Mouse (Mus musculus): ENCODE data around the gene Plcb3. TPM values are rescaled to one million over a fixed set of nuclear protein-coding genes. Genes with fewer than 3 reads are reported as not detected.
A peak's percentile ranks its signal among the peaks of the same experiment; 100 is the strongest.

Gene Plcb3
- polyA plus RNA-seq, 1 experiment from 2014 or later = 20.6 TPM

DNA sequence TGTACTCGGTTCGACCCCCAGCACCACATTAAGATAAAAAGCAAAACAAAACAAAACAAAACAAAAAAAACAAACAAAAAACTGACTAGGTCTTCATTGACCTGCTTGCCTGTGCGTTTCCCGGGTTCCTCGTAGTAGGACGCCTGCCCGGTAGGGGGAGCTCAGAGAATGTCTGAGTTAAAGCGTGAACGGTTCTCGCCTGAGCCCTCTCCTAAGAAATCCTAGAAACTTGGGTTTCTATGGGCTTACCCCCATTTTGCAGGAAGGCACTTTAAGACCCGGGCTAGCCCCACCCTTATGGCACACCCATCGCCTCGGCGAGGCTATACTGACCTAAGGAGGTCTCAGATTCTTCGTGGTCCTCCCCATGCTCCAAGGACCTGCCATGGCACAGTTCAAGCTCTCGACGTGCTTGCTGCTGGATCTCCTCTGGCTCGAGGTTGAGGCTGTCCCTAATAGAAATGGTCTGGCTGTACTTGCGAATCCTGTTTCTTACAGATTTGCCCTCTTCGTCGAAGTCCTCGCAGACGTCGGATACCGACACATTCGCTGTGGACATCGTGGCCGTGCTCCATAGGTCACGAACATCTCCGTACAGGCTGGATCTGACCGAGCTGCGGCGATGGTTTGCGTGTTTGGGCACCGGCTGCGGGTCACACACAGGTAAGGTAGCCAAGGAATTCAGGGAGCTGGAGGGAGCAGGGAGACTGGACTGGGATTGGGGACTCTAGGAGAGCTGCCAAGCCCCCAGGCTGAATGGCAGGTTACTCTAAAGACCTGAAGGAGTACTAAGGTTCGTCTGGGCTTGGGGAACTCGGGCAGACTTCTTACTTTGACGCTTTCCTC lies 51.6 kb downstream of the Plcb3 start:
- Histone ChIP-seq H3K4me1 (replicated peaks; ENCODE audit: control insufficient read depth, insufficient read depth, low read length) (peaks cover 36% of the 10 kb centered on the region), H3K27me3 (replicated peaks; ENCODE audit: control insufficient read depth, insufficient read depth, low read length) (peaks cover 63% of the 10 kb centered on the region), H3K36me3 (ENCODE audit: control insufficient read depth, insufficient read depth, low read length) (no peaks in the 10 kb centered on the region), H3K27ac (ENCODE audit: low read depth, low read length) (no peak overlapping the region), H3K9me3 (ENCODE audit: control insufficient read depth, low read length) (no peaks in the 10 kb centered on the region), H3K4me2 (peak overlapping the region; percentile 53), H3K9ac (ENCODE audit: low read depth, low read length) (peak overlapping the region; percentile 10; the same call in 1 of the 2 replicates), H3K4me3 (ENCODE audit: low read depth, low read length) (peak overlapping the region; percentile 29)
- 6% methylated on average over 39 of the region's 39 CpGs for WGBS
- ATAC-seq (replicated peaks; ENCODE audit: low FRiP score) = no peak
- DNase-seq (ENCODE audit: low spot score) = peak; percentile 76

- Histone ChIP-seq H3K27ac (ENCODE audit: low read depth, low read length) (no peak overlapping the region), H3K4me3 (ENCODE audit: low read depth, low read length) (peak overlapping the region; percentile 68; the same call in 1 of the 2 replicates), H3K9ac (ENCODE audit: low read depth, low read length) (peak overlapping the region; percentile 34; the same call in 1 of the 2 replicates), H3K4me2 (peak overlapping the region; percentile 97), H3K9me3 (ENCODE audit: control insufficient read depth, low read length) (no peaks in the 10 kb centered on the region), H3K36me3 (ENCODE audit: control insufficient read depth, insufficient read depth, low read length) (peaks cover 5% of the 10 kb centered on the region; the same call in 1 of the 2 replicates), H3K4me1 (replicated peaks; ENCODE audit: control insufficient read depth, insufficient read depth, low read length) (peaks cover 38% of the 10 kb centered on the region), H3K27me3 (replicated peaks; ENCODE audit: control insufficient read depth, insufficient read depth, low read length) (peaks cover 49% of the 10 kb centered on the region)
- DNase-seq (ENCODE audit: low spot score) = no peak
- no peak for ATAC-seq (replicated peaks; ENCODE audit: low FRiP score)
- 55% methylated on average over 6 of the region's 6 CpGs for WGBS
Observed at GRCm38 (mm10) chr19:6922901-6923735, 53.2 kb downstream of the Plcb3 start.

GRCm38 (mm10) chr19:6921647-6922567 lies 54.4 kb downstream of the Plcb3 start, which contains the start of gene Esrra:
Esrra (minus strand) TSS chr19:6921813.
- Histone ChIP-seq H3K4me2 (peak within 1 kb of the TSS; percentile 97), H3K9ac (ENCODE audit: low read depth, low read length) (peak within 1 kb of the TSS; percentile 74), H3K36me3 (ENCODE audit: control insufficient read depth, insufficient read depth, low read length) (peaks cover 5% of the 10 kb centered on the region; the same call in 1 of the 2 replicates), H3K27me3 (replicated peaks; ENCODE audit: control insufficient read depth, insufficient read depth, low read length) (peaks cover 37% of the 10 kb centered on the region), H3K4me1 (replicated peaks; ENCODE audit: control insufficient read depth, insufficient read depth, low read length) (peaks cover 36% of the 10 kb centered on the region), H3K9me3 (ENCODE audit: control insufficient read depth, low read length) (no peaks in the 10 kb centered on the region), H3K27ac (ENCODE audit: low read depth, low read length) (peak within 1 kb of the TSS; percentile 82), H3K4me3 (ENCODE audit: low read depth, low read length) (peak within 1 kb of the TSS; percentile 68)
- ATAC-seq (replicated peaks; ENCODE audit: low FRiP score) (peak; percentile 94), DNase-seq (ENCODE audit: low spot score) (peak; percentile 100)
- WGBS = under 1% methylated on average over 61 of the region's 66 CpGs

- Histone ChIP-seq H3K4me3 (ENCODE audit: low read depth, low read length) (peak overlapping the region; percentile 68), H3K36me3 (ENCODE audit: control insufficient read depth, insufficient read depth, low read length) (peaks cover 5% of the 10 kb centered on the region; the same call in 1 of the 2 replicates), H3K4me2 (peak overlapping the region; percentile 97), H3K9ac (ENCODE audit: low read depth, low read length) (peak overlapping the region; percentile 74), H3K4me1 (replicated peaks; ENCODE audit: control insufficient read depth, insufficient read depth, low read length) (peaks cover 39% of the 10 kb centered on the region), H3K27ac (ENCODE audit: low read depth, low read length) (peak overlapping the region; percentile 82), H3K27me3 (replicated peaks; ENCODE audit: control insufficient read depth, insufficient read depth, low read length) (peaks cover 28% of the 10 kb centered on the region), H3K9me3 (ENCODE audit: control insufficient read depth, low read length) (no peaks in the 10 kb centered on the region)
- WGBS = 1% methylated on average over 33 of the region's 48 CpGs
- DNase-seq (ENCODE audit: low spot score) (peak; percentile 82), ATAC-seq (replicated peaks; ENCODE audit: low FRiP score) (no peak; the same call in 1 of the 2 replicates)
Observed at GRCm38 (mm10) chr19:6920741-6921636, 55.3 kb downstream of the Plcb3 start.

- peak overlapping the region; percentile 97 for H3K4me2 ChIP-seq
- ATAC-seq (replicated peaks; ENCODE audit: low FRiP score) = no peak
- WGBS = 41% methylated on average over 8 of the region's 8 CpGs
Observed at GRCm38 (mm10) chr19:6919876-6920740, 56.2 kb downstream of the Plcb3 start.

DNA sequence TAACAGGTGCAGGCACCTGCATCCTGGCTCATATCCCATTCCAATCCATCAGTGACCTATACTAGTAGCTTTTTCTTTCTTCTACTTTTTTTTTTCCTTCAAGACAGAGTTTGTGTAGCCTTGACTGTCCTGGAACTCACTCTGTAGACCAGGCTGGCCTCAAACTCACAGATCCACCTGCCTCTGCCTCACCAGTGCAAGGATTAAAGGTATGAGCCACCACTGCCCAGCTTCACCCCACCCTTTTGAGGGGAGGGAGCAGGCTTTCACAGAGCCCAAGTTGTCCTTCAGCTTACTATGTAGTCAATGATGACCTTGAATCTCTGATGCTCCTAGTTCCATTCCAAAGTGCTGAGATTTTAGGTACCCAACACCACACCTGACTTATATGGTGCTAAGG lies 56.8 kb downstream of the Plcb3 start:
- Histone ChIP-seq H3K27ac (ENCODE audit: low read depth, low read length) (no peak overlapping the region), H3K9me3 (ENCODE audit: control insufficient read depth, low read length) (no peaks in the 10 kb centered on the region), H3K27me3 (replicated peaks; ENCODE audit: control insufficient read depth, insufficient read depth, low read length) (peaks cover 13% of the 10 kb centered on the region; the same call in 1 of the 2 replicates), H3K36me3 (ENCODE audit: control insufficient read depth, insufficient read depth, low read length) (peaks cover 5% of the 10 kb centered on the region; the same call in 1 of the 2 replicates), H3K9ac (ENCODE audit: low read depth, low read length) (no peak overlapping the region), H3K4me3 (ENCODE audit: low read depth, low read length) (no peak overlapping the region), H3K4me1 (replicated peaks; ENCODE audit: control insufficient read depth, insufficient read depth, low read length) (peaks cover 35% of the 10 kb centered on the region), H3K4me2 (no peak overlapping the region)
- no peak for DNase-seq (ENCODE audit: low spot score)
- no peak for ATAC-seq (replicated peaks; ENCODE audit: low FRiP score)

More at GRCm38 (mm10) chr19:6919876-6920740, 56.2 kb downstream of the Plcb3 start:
- Histone ChIP-seq H3K27me3 (replicated peaks; ENCODE audit: control insufficient read depth, insufficient read depth, low read length) (peaks cover 19% of the 10 kb centered on the region), H3K4me1 (replicated peaks; ENCODE audit: control insufficient read depth, insufficient read depth, low read length) (peaks cover 38% of the 10 kb centered on the region), H3K36me3 (ENCODE audit: control insufficient read depth, insufficient read depth, low read length) (peaks cover 5% of the 10 kb centered on the region; the same call in 1 of the 2 replicates), H3K27ac (ENCODE audit: low read depth, low read length) (peak overlapping the region; percentile 82), H3K9me3 (ENCODE audit: control insufficient read depth, low read length) (no peaks in the 10 kb centered on the region), H3K4me3 (ENCODE audit: low read depth, low read length) (peak overlapping the region; percentile 68), H3K9ac (ENCODE audit: low read depth, low read length) (peak overlapping the region; percentile 74)
- peak; percentile 38 for DNase-seq (ENCODE audit: low spot score)

GRCm38 (mm10) chr19:6918321-6918720 lies 57.9 kb downstream of the Plcb3 start:
- H3K36me3 ChIP-seq (ENCODE audit: control insufficient read depth, insufficient read depth, low read length) = peaks cover 11% of the 10 kb centered on the region
- no peak overlapping the region for H3K9ac ChIP-seq (ENCODE audit: low read depth, low read length)
- no peak overlapping the region for H3K4me2 ChIP-seq
- DNase-seq (ENCODE audit: low spot score) (no peak), ATAC-seq (replicated peaks; ENCODE audit: low FRiP score) (no peak)
- H3K9me3 ChIP-seq (ENCODE audit: control insufficient read depth, low read length) = no peaks in the 10 kb centered on the region
- peaks cover 5% of the 10 kb centered on the region; the same call in 1 of the 2 replicates for H3K27me3 ChIP-seq (replicated peaks; ENCODE audit: control insufficient read depth, insufficient read depth, low read length)
- no peak overlapping the region for H3K4me3 ChIP-seq (ENCODE audit: low read depth, low read length)
- peaks cover 35% of the 10 kb centered on the region for H3K4me1 ChIP-seq (replicated peaks; ENCODE audit: control insufficient read depth, insufficient read depth, low read length)
- 87% methylated on average over 4 of the region's 4 CpGs for WGBS
- no peak overlapping the region for H3K27ac ChIP-seq (ENCODE audit: low read depth, low read length)
